Mouse (Mus musculus) layer of hippocampus, adult 2 months (tissue): ENCODE results near the gene Rasd2. TPM values are rescaled to one million over a fixed set of nuclear protein-coding genes. Genes with fewer than 3 reads are reported as not detected.
A peak's percentile ranks its signal among the peaks of the same experiment; 100 is the strongest.

Experiments
- DNase-seq, 2 experiments: peaks; one replicate each; pipeline ENCODE4 v3.0.0; 2022; ENCODE audit warnings: low spot score in 2 of 2
- H3K27ac ChIP-seq: fragments of 200-600 bp; 2 replicates; pipeline ENCODE4 v1.8.1; 2022
- H3K4me3 ChIP-seq: fragments of 200-600 bp; 2 replicates; pipeline ENCODE4 v1.8.1; 2022; ENCODE audit warnings: mild to moderate bottlenecking
- CTCF ChIP-seq: fragments of 200-600 bp; conservative IDR thresholded peaks from 2 replicates; pipeline ENCODE4 v1.8.1; 2022; ENCODE audit warnings: antibody characterized with exemption, mild to moderate bottlenecking, moderate library complexity
- total RNA-seq, 2 experiments: library from RNA; stranded (reverse); gene quantifications; 2 replicates each; pipeline ENCODE4 v1.2.3; 2021

Rasd2 gene
- total RNA-seq, 2 experiments from 2014 or later = 69.5 to 79.3 TPM

DNA sequence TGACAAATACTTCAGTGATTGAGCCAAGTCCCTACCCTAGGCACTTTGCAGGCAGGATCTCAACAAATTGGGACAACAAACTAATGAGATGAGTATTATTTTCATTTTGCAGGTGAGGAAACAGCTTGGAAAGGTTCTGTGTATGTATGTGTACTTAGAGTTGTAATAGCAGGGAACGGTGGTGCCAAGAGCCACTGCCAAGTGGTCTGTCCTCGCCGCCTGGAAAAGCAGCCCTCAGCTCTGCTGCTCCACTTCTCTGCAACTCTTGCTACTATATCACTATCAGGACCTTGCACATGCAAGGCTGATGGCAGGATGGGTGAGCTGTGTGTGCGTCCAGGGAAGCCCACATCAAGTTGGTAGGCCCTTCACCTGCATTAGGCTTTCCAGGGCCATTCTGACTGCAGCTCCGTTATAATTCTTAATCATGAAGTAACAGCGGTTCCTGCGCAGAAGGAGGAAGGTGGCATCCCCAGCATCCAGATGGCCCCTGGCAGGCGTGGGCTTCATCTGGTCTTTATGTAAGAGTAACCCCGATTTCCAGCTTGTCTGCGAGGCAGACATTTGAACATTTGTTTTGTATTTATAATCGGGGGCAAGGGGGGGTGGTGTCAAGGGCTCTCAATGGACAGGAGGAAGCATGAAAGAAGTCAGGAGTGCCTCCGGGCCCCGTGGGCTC is 9.4 kb upstream of the Rasd2 start:
- H3K27ac ChIP-seq = peak overlapping the region; percentile 52; the same call in 1 of the 2 replicates
- no peak for TF ChIP-seq CTCF
- no peak overlapping the region for H3K4me3 ChIP-seq
- peak; percentile 48 to 59 for DNase-seq

DNA sequence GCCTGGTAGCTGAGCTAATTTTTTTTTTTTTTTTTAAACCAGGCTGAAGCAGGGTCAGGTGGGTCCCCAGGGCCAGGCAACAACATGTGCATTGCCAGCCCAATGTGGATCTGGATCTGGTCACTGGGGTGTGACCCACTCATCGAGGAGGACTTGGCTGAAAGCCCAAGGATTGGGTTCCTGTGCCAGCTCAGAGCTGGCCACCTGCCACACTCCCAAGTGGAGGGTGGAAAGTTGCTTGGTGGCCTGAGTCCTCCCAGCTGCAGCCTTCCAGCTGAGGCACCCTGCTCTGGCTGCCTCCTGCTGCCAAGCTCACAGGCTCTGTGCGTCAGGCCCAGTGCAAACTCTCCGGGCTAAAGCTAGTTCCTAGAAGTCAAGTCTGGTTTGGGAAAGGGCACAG is 2.3 kb upstream of the Rasd2 start:
- H3K4me3 ChIP-seq = no peak overlapping the region
- no peak overlapping the region for H3K27ac ChIP-seq
- no peak for DNase-seq
- no peak for TF ChIP-seq CTCF

DNA sequence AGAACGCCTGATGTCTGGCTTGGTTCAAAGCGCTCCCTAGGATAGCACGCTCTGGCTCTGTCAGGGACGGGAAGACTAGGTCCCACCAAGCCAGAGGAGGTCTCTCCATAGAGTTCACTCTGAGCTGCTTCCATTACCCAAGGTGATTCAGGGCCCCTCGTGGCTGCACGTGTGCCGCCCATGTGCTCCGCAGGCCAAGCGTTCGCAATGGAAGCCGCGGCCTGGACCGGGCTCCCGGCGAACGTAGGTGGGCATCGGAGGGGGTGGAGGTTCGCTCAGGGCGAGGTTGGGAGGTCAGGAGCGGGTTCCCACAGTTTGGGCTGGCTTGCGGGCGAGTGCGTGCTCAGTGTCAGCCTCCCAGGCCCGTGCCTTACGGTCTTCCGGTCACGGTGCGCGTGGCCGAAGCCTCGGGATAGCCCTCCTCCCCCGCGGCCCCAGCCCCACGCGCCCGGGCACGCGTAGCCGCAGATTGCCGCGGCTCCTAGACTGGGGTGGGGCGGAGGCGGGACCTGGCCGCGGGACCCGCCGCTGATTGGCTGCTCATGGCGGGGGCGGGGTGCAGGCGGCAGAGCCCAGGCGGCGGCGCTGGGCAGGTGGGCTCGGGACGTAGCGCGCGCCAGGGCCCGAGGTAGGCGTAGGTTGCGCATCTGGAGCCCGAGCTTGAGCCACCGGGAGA is 975 bp upstream of the Rasd2 start:
- H3K4me3 ChIP-seq = peak overlapping the region; percentile 77
- H3K27ac ChIP-seq = peak overlapping the region; percentile 85
- DNase-seq = peak; percentile 77 to 88
- no peak for TF ChIP-seq CTCF

DNA sequence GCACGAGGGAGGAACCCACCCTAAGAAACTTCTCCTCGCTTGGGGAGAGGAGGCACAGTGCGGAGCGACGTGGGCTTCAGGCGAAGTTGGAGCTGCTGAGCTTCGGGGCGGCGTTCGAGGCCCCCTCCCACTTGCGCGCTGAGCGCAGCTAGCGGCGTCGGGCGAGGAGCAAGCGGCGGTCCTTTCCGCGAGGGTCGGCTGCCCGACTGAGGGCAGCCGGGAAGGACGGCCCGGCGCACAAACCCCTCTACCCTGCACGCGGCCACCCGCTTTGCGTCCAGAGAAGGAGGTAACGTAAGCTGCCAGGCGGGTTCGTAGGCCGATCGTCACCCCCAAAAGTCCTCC is 465 bp upstream of the Rasd2 start:
- H3K4me3 ChIP-seq = peak overlapping the region; percentile 77

DNA sequence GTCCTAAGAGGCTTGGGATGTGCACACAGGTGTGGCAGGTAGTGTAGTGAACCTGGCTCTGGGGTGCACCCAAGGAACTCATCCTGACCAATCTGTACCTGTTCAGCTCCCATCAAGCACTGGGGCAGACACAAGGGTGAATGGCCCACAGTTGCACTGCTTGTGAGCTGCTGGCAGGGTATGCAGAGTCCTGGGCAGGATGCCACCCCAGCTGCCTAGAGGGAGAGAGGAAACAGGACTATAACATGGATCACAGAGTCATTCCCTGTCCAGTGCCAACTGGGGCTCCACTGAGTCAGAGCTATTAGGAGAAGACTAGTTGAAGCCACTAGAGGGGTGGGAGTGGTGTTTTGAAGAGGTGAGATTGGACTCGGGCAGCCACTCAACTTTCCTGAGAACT is 1.3 kb downstream of the Rasd2 start:
- no peak for DNase-seq
- Histone ChIP-seq H3K4me3 (peak overlapping the region; percentile 77), H3K27ac (no peak overlapping the region)
- no peak for TF ChIP-seq CTCF

More for the DNA sequence above, 465 bp upstream of the Rasd2 start:
- DNase-seq = no peak
- TF ChIP-seq CTCF = no peak
- H3K27ac ChIP-seq = peak overlapping the region; percentile 85

DNA sequence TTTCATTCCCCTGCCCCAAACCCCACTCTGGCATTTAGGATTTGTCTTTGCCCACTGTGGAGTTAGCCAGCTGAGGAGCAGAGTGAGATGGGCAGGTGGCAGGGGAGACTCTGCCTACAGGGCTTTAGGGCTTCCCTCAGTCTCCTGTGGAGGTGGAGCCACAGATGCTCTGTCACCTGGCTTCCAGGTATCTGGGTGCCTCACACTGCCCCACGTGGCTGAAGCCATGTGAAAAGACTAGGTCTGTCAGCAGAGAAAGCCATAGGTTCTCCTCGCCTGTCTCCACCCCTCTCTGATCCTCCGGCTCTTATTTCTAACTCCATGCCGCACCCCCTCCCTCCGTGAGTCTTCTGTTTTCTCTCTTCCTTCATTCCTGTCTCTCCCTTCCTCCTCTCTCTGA is 2.2 kb downstream of the Rasd2 start:
- peak overlapping the region; percentile 24 for H3K4me3 ChIP-seq
- H3K27ac ChIP-seq = no peak overlapping the region
- no peak for TF ChIP-seq CTCF
- no peak for DNase-seq

DNA sequence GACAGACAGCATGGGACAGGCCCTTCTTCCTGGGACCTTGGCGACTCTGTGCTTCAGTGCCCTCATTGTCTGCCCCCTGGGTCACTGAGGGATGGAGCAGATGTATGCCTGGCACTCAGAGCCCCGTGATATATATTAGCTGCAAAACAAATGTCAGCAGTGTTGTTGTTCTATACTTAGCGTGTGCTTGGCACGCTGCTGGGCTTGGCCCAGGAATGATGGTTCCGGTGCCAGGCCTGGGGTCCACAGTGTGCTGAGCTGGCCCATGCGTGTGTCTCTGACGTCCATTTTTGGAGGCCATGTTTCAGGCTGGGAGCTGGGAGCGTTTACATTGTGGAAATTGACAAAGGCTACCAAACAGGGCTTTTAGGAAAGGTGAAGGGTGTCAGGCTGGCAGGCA is 3.1 kb downstream of the Rasd2 start:
- no peak for DNase-seq
- H3K27ac ChIP-seq = no peak overlapping the region
- no peak overlapping the region for H3K4me3 ChIP-seq
- TF ChIP-seq CTCF = no peak

DNA sequence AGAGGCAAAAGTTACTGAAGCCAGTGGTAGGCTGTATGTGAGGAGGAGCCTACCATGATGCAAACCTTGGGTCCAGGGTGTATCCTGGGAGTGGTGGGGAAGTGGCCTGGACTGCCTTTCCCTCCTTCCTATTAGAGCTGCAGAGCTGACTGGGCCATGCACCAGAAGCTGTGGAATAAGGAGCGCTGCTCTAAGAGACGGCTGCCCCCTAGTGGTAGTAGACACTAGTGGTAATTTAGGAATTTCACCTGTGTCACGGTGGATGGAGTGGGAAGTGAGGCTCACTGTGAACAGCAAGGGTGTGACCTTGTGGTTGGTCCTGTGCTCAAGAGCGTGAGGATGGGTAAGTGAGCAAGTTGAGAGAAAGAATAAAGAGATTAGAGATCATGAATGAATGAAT is 4.2 kb downstream of the Rasd2 start:
- Histone ChIP-seq H3K27ac (no peak overlapping the region), H3K4me3 (no peak overlapping the region)
- peak; percentile 91 for TF ChIP-seq CTCF
- peak; percentile 72 to 83 for DNase-seq

DNA sequence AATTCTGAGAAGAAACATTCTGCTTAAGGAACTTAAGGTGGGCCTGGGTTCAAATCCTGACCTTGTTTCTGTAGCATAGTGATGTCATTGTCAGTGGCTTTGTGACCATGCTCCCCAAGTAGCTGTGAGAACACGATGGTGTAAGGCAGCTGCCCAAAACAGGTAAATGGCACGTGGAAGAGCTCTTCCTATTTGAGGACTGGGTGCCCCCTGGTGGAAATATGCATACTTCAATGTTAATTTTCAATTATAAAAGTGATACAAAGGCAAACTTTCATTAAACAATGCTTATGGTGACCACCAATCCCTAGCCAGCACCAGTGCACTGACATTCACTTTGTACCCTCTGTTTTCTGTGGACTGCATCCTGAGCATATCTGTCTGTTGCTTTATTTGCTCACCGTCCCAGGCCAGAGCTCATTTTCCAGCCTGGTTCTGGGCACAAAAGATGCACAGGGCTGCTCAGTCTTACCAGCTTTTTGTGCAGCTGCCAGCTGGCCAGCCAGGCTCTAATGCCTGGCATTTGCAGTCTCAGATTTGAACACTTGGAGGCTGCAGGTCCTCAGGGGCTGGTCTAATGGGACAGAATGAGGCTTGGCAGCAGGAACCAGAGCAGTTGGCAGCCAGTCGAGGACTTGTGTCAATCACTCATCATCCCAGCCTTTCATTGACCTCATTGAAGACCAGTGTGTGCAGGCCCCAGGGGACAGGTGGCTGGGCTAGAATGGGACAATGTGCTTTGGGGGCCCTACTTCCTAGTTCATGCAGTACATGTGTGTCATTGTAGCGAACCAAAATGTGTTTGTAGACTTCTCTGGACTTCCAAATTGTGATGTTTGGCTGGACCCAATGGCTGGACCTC is 6.4 kb downstream of the Rasd2 start:
- no peak for DNase-seq
- Histone ChIP-seq H3K27ac (no peak overlapping the region), H3K4me3 (no peak overlapping the region)
- peak; percentile 79 for TF ChIP-seq CTCF

DNA sequence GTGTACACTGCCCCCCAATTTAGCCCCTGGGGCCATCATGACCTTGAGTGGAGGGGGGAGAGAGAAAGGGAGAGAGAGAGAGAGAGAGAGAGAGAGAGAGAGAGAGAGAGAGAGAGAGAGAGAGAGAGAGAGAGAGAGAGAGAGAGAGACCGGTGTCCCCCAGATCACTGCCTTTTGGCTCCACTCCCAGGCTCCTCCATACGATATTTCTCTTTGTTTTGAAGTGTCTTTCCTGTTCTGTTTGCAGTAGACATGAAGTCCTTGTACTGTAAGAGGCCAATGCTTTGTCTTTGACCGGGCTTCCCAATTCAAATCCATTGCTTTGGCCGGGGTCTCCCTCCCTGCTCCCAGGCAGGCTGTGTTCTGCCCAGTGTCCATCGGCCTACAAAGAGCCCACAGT is 8.9 kb downstream of the Rasd2 start:
- H3K4me3 ChIP-seq = no peak overlapping the region
- H3K27ac ChIP-seq = no peak overlapping the region
- no peak for TF ChIP-seq CTCF
- DNase-seq = no peak

DNA sequence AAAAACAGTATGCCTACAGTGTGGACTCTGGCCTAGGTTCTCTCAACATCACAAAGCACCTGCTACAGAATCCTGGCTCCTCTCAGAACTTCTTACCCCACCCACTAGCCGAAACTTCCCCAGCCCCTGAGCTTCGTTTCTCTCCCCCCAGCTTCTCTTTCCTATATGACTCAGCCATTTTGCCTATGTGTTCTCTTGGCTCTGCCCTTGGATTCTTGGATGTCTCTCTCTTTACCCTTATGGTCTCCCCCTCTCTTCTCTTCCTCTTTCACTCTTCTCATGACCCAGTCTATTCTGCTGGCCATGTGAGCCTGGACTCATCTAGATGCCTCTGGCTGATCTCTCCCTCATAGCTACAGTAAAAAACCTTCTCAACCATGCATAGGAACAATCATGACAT is 13.0 kb downstream of the Rasd2 start:
- TF ChIP-seq CTCF = no peak
- Histone ChIP-seq H3K4me3 (no peak overlapping the region), H3K27ac (no peak overlapping the region)
- DNase-seq = no peak

DNA sequence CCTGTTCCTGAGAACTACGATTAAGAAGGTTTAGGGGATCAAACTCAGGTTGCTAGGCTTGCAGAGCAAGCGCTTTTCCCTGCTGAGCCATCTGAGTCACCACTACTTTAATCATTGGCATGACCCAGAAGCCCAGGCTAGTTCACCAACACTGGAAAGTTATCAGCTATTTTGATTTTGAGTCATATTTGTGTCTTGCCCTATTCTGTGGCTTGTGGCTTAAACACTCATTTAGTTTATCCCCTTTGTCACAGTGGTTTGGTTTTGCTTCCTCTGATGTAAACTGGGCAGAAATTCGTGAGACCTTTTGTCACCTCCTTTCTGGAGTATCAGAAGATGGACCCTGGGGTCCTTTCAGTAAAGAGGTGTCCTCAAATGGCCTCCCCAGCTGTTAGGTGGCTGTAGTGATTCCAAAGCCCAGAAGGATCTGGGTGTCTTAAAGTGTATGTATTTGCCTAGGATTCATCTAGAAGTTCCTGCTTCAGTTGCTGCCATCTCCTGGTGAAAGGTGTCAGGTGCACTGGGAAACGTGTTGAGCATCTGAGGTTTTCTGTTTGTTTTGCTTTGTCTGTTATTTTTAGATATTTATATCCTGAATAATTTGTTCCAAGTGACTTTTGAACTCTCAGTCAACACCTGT is 20.3 kb downstream of the Rasd2 start:
- no peak overlapping the region for H3K27ac ChIP-seq
- peak; percentile 88 for TF ChIP-seq CTCF
- H3K4me3 ChIP-seq = no peak overlapping the region
- DNase-seq = no peak

DNA sequence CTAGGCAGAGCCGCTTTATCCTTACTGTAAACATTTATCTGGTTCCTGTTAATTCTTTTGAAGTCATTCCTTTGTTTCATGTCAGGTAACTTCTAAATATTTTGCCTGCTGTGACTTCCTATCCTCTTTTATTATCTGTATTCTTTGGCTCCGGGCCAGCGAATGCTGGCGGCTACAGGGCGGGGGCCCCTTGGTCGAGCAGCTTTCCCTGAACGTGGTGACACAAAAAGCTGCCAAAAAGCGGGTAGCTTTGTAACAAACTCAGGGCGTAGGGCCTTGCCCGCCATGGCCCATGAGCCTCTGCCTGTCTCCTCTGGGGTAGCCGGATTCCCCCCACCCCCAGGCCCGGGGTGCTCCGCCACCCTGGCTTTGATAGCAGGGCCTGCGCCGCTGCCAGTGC is 33.6 kb downstream of the Rasd2 start:
- TF ChIP-seq CTCF = no peak
- DNase-seq = no peak
- Histone ChIP-seq H3K27ac (no peak overlapping the region), H3K4me3 (no peak overlapping the region)
